Mouse (Mus musculus): Measurements from ENCODE around the gene Cald1.
A peak's percentile ranks its signal among the peaks of the same experiment; 100 is the strongest.

Gene Cald1

DNA sequence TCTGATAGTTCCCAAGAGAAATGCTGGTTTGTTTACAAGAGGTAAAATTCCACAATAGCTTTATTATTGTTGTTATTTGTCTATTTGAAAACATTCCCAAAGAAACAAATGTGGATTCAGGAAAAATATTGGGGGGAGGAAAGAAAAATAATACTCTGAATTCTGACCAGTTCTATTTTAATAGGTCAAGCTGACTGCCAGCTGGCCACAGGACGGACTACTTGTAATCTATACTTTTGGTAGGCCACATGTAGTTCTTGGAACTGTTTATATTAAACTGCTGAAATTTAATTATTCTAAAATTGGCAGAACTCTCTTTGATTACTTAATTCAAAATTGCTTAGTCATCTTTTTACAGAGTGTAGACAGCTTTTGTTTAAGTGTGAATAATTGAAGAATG lies 73.1 kb downstream of the Cald1 start:
- no peak for DNase-seq

DNA sequence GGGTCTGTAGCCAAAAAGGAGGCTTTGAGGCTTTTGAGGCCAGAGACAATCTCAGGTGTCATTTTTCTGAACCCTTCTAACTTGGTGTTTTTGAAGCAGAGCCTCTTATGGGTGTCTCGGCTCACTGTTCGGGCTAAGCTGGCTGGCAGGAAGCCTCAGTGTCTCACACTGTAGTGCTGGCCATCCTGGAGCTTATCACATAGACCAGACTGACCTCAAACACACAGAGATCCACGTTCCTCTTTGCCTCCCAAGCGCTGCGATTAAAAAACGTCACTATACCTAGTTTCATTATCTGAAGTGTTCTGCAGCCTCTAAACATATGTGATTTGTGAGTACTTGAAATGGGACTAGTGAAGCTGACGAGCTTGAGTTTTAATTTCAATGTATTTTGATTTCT lies 76.1 kb downstream of the Cald1 start:
- DNase-seq, result no peak

DNA sequence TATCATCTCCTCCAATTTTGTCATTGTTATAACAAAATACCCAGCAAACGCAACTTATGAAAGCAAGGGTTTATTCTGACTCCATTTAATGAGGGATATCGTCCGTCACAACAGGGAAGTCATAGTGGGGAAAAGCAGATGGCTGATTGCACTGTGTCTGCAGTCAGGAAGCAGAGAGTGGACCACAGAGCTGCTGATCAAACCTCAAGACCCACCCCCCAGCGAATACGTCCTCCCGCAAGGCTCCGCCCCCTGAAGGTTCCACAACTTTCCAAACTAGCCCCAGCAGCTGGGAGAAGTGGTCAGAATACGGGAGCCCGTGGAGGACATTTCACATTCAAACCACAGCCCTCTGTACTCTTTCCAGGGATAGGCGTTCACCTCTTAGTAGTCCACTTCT lies 76.6 kb downstream of the Cald1 start:
- no peak for DNase-seq

DNA sequence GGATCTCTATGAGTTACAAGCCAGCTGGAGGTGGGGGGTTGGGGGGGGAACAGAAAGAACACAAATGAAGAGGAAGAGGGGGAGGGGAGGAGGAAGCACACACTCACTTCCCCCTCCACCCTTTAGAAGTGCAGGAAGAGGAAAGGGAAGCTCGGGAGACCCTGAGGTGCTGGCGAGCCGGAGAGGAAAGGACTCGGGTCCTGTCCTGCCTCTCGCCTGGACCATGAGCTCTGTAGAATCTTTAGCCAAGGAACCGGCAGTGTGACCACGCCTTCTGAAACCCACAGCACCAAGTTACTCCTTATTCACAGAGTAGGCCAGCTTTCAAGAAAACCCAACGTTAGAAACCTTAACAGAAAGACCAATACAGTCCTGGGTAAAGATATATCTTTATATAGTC lies 83.8 kb downstream of the Cald1 start:
- DNase-seq, result peak; percentile 19 to 37

DNA sequence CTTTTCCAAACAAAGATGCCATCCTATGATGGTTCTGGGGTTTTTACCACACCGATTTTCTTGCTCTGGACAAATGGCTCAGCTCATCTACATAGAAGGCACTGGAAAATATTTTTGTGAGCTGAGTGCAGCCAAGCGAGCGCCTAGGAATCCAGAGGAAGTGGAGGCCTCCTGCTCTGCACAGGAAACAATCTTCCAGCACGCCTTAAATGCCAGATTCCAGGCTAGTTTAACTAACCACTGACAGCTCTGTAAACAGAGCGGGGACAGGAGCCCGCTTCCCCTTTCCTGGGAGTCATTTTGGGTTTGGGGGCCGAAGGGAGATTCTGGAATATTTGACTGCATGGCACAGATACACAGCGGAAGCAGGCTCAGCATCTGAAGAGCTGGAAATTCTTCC lies 86.6 kb downstream of the Cald1 start:
- DNase-seq, result peak; percentile 47 to 67

DNA sequence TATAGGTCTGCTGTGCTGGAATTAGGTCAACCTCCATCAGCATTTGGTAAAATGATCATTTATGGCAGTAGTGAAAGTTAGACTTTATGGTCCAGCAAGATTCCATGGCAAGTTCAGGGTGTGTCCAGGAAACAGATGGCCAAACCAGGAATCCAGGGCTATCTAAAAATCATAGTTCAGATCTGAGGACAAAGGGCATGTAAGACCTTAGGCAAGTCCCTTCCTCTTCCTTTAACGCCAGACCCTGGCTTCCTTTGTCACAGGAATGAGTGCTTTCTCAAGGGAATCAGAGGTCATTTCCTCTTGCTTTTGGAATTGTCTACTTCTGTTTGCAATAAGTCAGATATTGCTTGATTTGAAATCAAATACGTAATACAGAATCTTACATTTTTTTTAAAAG lies 90.7 kb downstream of the Cald1 start:
- DNase-seq, result peak in 1 of 2 experiments; percentile 48

DNA sequence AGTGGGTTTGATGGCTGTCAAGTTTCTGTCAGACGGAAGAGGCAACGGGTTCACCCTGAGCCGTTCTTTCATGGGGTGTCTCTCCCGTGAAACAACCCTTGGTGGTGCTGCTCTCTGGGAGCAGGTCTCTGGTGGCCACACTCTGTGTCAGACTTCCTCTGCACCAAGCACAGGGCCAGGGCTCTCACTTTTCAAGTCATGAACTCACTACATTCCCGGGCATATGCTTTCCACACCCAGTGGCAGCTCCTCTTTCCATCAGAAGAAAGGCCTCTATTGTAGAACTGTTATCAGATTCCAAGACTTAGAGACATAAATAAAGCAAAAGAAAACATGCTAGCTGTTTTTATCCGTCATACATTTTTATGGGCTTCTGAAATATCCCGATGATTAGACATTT lies 93.1 kb downstream of the Cald1 start:
- no peak for DNase-seq

DNA sequence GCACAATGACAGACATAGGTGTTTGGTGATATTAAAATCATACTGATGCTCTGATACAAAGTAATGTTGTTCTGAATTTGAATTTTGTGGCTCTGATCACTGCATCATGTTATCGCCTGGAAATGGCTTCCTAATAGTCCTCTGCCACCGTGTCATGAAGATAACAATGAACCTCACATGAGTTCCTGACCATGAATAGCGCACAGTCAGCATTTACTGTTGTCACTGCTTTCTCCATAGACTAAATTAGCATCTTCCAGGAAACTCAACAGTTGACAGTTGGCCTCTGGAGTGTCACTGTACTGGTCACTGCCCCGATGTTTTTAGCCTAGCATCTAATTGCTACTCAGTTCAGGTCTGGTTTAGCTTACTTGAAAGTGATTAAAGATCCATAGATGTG lies 95.8 kb downstream of the Cald1 start:
- DNase-seq, result no peak

DNA sequence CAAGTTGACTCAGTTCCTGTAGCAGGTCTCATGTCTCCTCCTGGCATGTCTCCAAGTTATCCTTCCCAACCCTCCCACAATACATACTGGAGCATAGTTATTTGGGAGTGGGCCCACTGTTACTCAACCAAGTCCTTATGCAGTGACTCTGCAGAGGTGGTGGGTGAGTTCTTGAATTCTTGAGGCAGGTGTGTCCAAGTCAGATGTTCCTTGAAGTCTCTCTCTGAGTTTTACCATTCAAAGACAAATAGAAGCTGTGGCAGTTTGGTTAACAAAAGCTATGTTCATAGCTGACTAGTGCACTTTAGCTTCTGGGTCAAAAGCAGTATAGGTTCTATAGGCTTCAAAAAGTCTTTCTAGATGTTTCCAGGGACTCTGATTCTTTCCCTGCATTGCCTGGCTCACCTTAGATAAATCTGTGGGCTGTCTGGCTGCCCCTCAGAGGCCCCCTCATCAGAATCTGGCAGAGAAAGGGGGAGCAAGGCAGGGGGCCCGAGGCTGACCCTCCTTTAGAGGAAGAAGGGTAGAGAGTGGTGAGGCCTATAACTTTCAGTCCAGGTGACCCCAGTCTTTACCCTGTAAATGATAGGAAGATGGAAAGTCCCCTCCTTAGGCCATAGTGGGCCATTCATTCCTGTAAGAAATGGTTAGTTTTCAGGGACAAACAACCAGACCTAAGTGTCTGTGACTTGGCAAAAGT lies 105.3 kb downstream of the Cald1 start:
- no peak for DNase-seq

DNA sequence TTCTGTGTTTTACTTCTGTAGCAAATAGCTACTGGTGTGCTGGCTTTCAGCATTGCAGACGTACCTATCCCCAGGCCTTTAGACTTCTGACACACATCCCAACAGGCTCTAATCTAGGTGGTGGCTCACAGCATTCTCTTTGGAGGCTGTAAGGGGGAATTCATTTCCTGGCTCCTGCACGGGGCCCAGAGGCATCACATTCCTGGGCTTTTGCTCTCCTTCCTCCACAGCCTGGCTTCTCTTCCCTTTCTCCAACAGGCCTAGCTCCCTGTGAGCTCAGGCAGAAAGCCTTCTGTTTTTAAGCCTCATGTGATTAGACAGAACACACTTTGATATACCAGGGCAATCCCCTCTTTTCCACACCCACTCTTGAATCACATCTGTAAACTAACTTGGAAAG lies 109.2 kb downstream of the Cald1 start:
- DNase-seq, result no peak

DNA sequence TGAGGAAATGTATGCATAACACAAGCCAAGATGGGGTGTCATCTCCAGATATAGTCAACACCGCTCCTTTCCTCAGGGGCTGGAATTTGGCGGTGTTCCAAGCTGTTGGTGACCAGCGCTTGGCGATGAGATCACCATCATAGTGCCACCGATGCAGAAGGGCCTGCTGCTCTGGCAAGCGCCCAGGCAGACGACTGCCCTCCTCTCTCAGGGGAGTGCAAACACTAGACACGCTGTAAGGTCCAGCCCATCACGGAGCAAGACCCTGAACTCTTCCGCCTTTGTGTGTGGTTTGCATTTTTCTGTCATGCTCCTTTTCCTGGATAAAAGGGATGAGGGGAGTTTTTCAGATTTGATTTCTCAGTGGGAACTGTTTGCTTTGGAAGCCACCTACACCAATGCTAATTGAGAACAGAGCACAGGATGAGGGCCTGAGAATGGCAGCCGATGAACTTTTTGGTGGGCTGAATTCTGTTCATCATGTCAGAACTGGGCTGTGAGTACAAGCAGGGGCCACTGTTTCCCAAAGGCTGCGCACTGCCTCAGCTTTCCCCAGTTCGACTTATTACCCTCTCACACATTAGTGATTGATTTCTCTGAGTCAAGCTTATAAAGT lies 110.5 kb downstream of the Cald1 start:
- DNase-seq, result peak; percentile 51 to 65

DNA sequence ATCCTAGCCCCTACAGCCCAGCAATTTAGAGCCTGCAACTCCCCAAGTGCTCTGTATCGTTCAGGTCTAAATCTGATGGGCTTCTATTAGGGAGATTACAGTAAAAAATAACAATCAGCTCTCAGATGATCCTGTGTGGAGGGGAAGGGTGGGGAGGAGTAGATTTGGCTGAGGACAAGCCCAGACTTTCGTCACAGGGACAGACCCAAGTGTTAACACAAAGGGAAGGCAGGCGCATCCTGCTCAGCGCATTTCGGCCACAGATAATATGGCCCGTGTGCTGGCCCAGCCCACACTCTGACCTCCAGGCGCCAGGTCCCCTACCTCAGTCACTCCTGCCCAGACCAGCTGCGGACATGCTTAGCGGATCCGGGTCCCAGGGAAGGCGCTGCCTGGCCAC lies 111.0 kb downstream of the Cald1 start:
- DNase-seq, result peak; percentile 69 to 79

DNA sequence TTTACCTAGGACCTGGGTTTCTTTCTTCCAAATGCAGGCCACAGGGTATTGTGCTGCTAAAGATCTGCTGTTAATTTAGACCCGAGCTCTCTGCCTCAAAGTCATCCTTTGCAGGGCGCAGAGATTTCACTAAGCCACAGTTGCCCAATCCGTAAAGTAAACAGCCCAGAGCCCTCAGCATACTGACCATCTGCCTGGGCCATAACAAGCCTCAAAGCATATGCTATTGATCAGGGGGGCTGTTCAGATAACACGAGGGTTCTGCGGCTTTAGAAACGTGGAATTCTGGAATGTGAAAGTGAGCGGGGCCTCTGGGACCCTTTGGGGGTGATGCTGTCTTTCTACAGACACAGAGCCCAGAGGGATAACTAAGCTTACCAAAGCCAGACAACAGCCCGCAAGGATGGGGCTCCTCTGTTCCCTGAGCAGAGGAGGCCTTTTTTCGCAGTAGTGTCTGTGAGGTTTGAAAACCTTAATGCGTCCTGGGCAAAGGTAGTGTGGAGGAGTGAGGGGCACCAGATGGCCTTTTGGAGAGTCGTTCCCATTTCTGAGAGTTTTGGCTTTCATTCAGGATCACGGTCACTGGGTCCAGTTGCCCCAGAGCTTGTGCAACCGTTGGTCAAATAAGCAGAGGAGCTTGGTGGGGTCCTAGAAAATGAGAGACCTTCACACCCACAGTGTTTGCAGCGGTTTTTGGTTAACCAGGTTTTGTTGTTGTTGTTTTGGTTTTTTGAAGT lies 111.8 kb downstream of the Cald1 start:
- no peak for DNase-seq

DNA sequence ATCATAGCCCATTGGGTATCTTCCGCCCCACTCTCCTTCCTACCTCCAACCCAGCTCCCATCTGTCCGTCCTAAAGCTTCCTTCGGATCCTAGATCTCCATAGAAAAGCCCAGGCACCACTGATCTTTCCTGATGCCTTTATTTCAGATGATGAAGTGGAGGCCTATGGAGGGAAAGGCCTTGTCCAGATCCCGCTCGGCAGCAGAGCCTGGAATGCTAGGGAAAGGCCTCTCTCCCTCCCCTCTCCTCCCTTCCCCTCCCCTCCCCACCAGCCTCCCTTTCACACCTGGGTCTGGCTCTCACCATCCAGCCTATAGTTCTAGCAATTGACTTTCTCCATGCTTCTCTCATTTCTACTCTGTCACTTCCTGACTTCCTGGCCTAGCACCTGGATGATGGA lies 112.5 kb downstream of the Cald1 start:
- DNase-seq, result no peak

DNA sequence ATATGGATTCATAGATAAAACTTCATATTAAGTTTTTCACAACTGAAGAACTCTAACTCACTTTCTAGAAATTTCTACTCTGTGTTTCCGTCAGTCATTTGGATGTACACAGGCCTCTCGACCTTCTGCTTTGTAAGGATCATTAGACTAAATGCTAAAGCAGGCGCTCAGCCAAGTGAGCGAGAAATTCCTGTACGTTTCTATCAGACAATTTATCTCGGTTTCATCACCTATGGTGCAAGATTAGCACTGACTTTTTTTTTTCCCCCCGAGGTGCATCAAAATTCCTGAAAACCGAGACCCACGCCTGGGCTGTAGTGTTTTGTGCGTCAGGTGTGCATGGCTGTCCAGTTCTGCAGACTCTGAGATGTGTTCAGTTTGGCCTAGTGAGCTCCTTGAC lies 113.3 kb downstream of the Cald1 start:
- no peak for DNase-seq

DNA sequence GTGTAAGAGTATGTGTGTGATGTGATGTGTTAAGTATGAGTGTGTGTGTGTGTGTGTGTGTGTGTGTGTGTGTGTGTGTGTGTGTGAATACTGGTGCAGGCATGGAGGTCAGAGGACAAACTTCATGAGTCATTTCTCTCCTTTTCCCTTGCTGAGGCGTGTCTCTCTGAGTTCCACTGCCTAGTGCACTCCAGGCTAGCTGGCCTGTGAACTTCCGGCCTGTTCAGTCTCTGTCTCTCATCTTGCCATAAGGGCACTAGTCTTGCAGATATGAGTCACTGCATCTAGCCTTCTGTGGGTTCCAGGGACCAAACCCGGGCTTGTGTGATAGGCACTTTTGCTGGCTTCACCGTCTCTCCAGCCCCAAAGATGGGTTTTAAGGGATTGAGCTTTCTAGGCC lies 114.9 kb downstream of the Cald1 start:
- no peak for DNase-seq

DNA sequence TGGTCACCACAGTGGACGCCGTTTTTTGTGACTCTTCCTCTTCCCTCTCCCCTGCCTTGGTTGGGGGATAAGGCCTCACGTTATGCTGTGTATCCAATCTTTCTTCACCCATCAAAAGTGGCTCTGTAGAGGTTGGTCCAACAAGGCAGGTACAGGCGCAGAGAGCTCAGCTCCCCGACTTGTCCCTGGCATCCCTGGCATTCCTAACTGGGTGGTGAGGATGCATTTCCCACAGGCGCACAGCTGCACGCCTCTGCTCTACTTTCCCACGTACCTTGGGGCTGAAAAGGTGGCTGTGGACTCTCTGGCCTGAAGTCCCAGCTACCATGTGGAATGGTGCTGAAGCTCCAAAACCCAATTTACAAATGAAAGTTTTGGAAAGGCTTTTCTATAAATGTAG lies 115.5 kb downstream of the Cald1 start:
- no peak for DNase-seq

DNA sequence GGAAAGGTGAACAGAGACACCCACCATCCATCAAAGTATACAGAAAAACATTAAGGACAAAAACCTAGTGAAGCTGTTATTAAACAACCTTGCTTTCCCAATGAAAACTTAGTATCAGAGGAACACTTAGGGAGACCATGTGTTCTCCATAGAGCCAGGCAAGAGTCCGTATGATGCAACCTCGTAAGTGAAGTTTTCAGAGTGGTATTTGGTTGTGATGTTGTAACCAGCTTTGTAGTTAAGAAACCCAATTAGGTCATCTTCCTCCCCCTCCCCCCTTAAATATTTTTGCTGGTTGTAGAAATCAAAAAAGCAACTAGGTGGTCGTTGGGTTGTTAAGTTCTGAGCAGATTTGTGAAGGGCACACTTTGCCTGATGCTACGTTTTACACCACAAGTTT lies 116.3 kb downstream of the Cald1 start:
- no peak for DNase-seq

DNA sequence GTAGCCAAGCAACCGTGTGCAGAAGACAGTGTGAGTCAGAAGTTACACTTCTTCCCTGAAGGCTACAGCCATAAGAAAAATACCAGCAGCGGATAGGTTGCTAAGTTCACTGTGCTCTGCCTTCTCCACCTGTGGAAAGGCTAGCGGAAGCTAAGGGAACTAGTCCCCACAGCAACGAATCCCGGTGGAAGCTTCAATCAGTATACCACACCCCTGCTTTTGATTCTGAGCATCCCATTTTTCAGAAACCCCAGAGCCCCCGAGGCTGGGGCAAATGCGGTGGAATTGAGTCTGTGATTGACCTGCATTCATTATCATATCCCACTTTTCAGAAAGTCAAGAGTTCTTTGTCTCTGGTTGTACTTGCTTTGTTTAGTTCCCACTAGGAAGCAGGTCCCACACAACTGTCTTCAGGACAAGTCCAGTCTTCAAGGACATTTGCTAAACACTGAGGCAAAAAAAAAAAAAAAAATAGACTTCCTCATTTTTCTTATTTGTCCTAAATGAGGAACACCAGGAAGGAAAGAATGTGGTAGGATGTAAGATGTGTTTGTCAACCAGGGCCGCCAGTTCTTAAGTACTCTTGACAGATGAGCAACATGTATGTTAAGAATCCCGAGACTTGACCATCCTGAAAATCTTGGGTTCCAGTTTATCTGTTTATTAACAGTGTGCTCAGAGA lies 118.0 kb downstream of the Cald1 start:
- DNase-seq, result no peak

DNA sequence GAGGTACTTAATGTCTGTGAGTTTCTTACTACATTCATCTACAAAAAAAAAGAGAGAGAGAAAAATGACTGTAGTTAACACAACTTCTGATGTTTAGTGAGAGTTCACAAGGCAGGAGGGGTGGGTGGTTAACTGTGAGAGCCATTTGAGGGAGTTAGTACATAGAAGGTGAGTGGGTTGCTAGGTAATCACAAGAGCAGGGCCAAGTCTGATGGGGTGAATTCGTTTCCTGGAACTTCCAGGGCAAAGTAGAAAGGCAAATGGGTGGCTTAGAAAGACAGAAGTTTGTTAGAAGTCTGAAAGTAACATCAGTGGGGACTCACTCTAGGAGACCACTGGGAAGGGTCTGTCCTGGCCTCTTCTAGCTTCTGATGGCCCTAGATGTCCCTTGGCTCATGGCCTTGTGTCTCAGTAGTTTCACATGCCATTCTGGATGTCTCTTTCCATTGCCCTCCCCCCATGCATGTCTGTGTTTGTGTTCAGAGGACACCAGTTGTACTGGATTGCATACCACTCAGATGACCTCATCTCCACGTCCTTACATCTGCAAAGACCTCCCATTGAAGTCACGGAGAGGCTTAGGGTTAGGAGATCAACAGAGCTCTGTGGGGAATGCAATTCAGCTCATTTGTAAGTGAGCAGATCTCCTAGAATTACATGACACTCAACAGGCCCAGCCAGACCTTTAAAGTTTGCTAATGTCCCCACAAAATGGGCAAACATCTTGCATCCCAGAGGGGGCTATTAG lies 118.8 kb downstream of the Cald1 start:
- no peak for DNase-seq

DNA sequence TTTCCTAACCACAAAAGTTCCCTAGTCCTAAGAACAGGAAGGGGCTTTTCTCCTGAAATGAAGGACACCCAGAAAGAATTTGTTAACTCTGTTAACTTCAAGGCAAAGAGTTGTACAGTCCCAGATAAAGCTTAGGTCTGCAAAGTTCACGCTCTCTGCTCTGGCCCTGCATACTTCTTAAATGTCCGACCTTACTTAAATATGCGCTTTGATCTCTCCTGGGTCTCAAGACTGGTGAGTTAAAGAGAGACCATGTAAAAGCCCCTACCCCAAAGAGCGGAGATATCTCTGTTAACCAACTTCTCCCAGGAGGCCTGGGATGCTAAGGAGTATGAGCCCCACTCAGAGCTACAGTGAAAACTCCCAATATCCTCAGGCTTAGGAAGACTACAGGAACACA lies 119.4 kb downstream of the Cald1 start:
- DNase-seq, result no peak

DNA sequence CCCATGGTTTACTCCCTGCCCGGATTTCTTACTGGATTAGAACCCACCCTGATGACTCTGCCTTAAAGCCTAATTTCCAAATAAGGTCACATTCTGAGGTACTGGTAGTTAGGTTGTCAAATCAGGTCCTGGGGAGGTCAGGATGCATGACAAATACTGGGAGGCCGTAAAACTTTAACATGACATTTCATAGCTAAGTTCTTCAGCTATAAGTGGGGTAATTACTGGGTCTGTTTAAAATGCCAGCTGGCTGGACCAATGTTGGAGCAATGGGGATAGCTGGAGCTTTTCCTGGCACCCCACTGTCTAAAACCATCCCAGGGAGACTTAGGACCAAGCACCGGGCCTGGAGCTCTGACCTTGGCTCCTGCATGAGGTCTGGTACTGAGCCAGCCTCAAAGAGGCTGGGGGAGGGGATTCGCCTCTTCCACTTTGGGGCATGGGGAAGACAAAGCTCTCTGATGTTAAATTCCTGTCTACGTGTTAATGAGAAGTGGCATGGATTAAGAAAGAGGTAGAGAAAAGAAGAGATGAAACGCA lies 120.9 kb downstream of the Cald1 start:
- DNase-seq, result no peak

DNA sequence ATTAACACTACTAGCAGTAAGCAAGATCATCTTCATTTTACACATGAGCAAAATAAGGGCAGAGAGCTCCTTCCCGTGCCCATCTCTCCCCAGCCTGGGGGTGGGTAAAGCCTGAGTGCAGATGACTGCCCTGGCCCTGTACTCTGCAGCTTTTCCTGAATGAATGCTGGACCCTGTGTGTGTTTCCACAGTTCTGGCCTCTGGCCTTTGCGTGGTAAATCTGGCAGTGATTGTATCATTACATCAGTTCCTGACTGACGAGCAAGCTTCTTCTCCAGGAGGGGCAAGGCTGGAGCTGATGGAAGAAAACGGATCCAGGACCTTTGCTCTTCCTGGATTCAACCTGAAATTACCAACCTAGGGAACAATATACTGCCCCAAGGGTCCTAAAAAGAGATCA lies 122.1 kb downstream of the Cald1 start:
- peak; percentile 41 to 47 for DNase-seq

Measured in kidney, postnatal 25 days (tissue).